Mouse (Mus musculus) heart, adult 8-10 months (tissue): Measurements from ENCODE around the gene Ulk4. TPM values are rescaled to one million over a fixed set of nuclear protein-coding genes. Genes with fewer than 3 reads are reported as not detected.

Experiments
- DNase-seq: peaks from one replicate; pipeline ENCODE4 v3.0.0; 2022; ENCODE audit warnings: low spot score
- total RNA-seq, 4 experiments: library from RNA; stranded (reverse); gene quantifications; 2 replicates each; pipeline ENCODE4 v1.2.4; 2022

The Ulk4 gene
- under 1 TPM; 0.14 to 0.41 (median 0.30) TPM for total RNA-seq

DNA sequence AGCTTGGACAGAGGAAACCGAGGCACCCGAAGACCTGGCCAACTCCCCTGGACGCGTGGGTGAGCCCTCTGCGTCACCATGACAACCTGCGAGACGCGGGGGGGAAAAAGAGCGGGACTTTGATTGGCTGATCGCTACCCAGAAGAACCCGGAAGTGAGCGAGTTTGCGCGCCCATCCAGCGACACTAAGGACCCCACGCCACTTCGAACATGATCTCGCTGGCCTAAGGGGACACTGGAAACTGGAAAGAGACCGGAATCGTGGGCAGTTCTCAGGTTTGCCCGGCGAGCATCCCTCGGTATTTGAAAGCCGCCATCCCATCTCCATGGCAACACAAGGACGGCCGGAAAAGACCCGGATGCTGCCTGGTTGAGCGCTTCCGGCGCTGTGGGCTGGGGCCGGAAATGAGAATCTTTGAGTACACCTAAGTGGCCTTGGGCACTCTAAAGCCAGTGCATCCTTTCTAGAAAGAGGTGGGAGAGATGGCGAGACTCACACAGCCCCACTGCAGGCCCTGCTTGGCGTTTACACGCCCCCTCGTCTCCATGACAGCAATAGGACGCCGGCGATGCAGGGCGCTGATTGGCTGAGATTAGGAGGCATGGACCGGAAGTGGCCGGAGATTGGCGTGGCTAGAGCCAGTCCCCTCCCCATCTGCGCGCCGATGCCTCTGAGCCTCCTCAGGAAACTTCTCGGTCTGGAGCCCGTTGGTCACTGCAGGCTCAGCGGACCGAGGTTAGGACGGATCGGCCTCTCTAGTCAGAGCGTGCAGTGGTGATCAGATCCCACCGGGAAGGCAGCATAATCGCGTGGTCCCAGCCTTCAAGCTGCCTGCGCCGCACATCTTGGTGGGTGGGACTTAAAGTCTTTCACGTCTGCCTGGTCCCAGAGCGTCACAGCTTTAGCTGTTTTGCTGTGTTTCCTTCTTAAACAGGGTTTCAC lies at the start of gene Ulk4:
Ulk4 (minus strand) TSS at position 80 of the 943 bp plus-strand sequence.
- DNase-seq = peak; percentile 93

DNA sequence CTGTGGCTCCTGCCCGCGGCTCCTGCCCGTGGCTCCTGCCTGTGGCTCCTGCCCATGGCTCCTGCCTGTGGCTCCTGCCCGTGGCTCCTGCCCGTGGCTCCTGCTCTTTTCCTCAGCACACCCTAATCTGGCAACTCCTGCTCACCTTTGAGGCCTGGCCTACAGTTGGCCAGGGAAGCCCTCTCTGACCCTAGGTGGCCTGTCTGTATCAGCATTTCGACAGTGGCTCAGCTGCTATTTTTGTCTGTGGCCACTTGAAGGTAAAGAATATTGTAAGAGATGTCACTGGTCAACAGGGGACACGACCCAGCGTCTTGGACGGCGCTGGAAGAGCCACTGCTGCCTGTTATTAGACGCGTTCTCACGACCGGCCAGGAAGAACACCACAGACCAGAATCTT lies 45.0 kb upstream of the Ulk4 start:
- DNase-seq = no peak

DNA sequence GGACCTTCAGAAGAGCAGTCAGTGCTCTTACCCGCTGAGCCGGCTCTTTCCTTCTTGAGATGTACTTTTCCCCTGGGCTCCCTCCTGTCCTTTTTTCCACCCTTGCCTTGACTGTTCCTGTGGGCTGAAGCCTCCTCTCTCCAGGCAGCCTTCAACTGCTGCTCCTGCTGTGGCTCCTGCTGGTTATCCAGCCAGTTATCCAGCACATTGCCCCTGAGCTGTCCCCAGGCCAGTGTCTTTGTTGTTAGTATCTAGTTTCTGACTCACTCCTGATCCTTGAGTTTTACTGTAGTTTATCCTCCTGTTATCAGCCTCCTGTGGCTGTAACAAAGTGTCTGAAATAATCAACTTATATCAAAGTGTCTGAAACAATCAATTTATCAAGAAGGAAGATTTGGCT lies 44.1 kb upstream of the Ulk4 start:
- no peak for DNase-seq

DNA sequence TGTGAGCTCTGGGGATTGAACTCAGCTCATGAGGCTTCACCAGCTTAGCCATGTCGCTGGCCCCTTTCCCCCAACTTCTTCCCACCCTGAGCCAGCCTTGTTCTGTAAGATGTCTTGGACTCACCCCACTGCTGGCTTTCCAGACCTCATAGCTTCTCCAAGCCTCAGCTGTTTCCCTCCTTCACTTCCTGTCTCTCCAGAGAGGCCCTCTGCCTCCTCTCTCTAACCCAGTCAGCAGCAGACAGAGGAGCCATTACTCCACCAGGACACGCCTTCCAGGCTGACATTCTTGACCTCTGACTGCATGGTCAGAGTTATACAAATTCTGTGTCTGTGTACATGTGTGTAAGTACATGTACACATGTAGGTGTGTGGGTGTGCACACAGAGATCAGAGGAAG lies 43.4 kb upstream of the Ulk4 start:
- no peak for DNase-seq

DNA sequence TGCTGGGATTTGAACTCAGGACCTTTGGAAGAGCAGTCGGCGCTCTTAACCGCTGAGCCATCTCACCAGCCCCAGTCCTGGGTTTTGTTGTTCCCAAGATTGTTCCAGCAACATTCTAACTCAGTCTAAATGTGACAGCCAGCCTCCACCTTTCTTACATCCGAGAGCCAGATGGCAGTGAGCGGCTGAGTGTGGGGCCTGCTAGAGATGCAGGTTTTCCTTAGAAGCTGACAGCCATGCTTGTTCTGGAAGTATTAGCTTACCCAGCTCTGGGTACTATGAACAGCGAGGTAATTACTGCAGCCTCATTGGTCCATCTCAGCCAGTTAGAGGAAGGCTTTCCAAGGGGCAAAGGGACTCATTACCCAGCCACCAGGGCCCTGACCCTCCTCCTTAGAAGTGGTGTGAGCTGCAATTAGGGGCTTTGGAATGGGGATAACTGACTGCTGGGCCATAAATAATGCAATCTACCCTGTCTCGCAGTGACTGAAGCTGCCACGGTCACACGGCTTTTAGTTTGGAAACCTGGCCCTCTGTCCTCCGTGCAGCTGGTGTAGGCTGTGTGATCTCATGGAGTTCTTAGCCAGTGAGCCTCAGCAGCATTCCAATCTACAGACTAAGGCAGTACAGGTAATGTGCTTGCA lies 42.4 kb upstream of the Ulk4 start:
- DNase-seq = no peak

DNA sequence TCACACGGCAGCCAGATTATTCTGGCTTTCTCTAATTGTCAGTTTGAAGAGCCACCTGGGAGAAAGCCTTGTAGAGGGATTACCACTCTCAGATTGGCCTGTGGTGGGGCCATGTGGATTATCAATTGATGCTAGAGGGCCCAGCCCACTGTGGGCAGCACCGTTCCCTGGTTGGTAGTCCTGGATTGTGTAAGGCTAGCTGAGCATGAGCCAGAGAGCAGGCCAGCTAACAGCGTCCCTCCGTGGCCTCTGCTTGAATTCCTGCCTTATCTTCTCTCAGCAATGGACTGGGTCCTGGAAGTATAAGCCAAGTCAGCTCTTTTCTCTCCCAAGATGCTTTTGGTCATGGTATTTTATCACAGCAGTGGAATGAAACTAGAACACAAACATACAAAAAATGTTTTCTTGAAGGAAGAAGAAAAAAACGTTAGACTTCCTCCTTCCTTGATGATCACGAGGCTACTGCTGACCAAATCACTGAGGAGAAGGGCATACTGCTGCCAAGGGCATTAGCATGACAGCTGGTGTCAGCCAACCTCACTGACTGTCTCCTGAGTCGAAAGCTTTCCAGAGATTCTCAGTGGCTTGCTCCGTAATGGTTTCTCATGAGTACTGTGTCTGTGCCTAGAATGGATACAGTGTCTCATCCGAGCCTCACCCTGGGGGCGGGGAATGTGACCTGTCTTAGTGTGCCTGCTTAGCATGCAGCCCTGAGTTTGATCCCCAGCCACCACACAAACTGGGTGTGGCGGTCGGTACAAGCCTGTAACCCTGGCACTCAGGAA lies 39.8 kb upstream of the Ulk4 start:
- DNase-seq = peak; percentile 77

DNA sequence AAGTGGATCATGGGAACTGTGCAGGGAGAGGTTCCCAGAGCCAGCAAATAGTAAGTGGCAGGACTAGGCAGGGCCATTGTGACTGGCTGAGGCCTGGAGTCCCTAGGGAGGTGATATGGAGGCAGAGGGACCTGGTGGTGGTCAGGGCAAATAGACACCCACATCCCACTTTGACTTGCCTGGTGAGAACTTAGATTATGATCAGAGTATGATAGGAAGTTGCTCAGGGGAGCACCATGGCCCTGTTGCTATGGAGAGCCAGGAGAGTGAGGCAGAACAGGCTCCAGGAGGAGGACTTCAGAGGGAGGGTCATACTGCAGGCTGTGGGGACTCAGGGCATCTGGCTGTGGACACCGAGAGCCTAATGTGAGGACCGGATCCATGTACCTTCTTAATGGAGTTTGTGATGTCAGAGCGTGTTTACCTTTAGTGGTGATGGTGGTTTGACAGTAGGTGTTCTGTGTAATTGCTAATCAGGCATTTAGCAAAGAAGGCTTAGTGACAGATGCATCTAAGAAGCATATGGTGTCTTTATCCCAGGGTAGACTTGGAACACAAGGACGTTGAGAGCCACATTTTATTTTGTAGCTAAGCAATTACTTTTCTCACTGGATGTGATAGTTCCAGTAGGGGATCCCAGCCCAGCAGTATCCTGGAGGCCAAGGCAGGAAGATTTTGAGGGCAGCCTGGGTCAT lies 39.1 kb upstream of the Ulk4 start:
- DNase-seq = no peak

DNA sequence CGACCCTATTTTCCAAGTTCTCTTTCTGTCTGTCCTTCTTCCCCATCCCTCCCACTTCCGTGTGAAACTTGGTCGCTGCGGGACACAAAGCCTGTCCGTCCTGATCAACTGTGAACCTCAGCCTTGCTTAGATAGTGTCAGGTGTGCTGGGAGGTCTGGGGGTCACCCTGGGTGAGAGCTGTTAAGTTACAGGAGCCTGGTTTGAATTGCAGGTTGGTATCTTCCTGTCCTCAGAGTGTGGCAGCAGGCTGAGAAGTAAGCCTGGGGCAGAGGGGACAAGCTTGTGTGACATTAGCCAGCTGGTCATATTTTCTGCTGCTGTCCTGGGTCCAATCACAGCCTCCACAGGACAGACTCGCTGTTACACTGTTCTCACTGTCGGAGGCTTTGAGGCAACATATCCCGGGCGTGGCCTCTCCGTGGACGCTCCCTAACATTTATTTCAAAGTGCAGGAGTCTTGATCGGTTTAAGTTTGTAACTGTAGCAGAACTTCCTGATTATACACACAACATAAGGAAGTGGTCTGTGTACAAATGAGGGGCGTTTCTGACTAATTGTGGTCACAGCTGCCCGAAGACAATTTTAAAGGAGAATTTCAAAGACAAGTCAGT lies 37.6 kb upstream of the Ulk4 start:
- peak; percentile 80 for DNase-seq

DNA sequence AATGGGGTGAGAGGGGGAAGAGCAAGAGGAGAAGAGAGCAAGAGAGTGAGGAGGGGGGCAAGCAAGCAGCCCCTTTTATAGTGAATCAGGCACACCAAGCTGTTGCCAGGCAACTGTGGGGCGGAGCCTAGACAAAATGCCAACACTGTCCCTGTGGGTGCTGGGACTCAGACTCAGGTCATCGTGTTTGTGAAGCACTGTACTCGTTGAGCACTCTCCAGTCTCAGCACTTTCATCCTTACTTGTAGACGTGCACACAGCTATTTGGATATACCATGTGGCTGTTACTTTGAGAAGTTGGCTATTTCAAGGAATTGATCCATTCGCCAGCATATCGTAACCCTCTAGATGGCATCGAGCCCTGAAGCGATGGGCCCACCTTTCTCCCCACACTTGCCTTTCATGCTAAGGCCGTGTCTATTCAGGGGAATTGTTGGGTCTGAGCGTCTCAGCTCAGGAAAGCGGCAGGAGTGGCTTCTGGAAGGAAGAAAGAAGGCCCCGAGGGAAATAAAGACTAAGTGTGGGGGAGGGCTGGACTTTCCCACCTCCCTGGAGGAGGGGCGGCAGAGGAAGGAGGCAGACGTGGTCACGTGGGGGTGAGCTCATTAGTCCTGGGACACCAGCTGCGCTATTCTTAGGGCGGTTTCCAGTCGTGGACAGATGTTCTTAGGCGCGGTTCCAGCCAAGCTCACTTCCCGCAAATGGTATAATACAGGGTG lies 36.8 kb upstream of the Ulk4 start:
- DNase-seq = peak; percentile 96

DNA sequence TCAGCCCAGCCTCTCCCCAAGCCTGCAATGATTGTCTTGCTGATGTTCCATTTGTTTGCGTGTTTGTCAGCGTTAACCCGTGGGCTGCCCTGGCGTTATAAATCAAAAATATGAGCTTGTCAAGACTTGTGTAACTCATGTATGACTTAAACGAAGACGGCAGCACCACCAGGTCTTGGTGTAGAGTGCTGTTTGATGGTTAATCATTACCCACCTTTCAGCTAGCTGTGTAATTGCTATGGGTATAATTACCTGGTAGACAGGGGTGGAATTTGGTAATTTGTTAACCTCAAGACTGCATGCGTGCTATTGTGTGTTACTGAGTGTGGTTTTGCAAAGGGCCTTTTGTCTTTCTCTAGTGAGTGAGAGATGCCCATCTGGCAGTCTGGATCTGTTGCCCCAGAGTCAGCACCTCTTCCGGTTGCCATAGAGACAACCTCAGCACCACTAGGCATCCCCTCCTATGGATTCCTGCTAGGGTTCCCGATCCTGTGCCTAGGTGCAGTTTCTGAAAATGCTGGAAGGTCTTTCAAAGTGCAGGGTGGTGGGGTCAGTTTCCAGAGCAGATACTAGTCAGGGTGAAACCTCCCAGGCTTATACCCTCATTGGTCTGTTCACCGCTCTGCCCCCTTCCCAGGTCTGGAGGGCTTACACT lies 35.4 kb upstream of the Ulk4 start:
- no peak for DNase-seq

DNA sequence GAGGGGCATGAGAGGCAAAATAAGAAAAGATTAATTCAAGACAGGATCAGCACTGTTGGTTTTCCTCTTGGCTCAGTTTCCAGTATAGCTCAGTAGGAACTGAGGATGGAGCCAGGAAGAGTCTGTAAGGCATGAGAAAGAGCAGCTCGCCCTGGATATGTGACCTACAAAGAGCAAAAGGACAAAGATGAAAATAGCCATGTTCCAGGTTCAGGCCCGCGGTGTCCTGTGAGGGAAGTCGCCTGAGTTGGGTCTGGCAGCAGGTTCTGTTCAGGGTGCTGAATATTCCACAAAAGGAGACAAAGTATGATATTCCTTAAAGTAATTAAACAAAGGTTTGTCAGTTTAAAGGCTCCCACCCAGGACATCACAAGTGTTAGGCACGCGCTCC lies 34.8 kb upstream of the Ulk4 start:
- DNase-seq = no peak

DNA sequence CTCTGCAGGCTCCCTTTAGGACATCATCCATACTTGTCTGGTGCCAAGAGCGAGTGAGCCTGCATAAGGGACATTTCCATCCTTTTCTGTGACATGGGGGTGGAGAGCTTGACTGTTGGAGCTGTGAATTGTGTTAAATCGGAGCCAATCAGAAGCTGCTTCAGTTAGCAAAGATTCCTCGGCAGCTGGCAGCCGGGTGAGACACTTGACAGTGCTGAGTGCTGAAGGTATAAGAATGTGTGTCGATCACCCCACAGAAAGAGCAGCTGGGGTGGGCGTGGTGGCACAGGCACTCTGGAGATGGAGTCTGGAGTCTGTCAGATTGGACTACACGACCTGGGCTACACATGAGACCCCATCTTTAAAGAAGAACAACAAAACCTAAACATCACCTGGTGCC lies 33.5 kb upstream of the Ulk4 start:
- no peak for DNase-seq

DNA sequence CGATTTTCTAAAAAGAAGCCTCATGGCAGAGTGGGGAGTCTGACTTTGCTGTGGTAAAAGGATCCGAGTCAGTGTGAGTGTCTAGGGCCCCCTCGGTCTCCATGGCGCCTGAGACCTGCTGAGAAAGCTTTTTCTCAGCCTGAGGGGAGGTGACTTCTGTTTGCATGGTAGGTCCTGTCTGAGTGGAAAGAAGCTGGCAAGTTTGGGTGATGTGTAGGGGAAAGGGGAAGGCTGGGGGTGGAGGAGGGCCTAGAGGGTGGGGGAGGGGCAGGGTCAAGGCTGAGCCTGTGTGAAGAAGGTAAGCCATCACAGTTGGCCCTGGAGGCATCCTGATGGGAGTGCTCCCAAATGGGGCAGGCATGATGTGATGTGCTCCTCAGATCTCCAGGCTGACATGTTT lies 32.3 kb upstream of the Ulk4 start:
- DNase-seq = no peak

DNA sequence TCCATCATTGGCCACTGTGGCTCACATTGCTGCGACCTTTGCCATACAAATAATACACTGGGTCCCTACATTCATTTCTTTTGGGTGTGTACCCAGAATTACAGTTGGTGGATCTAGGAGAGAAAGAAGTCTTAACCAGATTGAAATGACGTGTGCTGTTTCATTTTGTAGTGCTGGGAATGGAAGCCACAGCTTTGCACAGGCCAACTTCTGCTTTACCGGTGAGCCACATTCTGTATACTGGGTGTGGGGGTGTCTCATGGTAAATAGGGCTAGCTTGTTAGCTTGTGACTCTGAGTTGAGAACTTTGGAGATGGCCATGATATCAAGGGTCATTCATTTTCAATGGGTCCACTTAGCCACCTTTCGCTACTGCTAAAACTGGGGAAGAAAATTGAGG lies 28.5 kb upstream of the Ulk4 start:
- DNase-seq = no peak

DNA sequence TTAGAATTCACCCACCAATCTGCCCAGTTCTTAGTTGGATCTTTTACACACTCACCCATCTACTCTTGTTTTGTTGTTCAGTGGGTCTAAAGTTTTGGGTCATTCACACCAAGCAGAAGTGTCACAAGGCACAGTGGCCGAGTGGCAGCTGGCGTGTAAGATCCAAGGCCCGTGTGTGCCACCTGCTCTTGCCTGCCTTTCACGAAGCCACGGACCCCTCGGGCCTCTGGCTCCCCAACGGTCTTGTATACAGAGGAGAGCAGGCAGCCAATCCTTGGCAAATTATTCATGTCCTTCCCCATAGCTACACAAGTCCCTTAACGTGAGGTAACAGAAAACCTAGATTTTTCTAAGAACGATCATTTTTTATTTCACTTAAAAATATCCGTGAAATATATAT lies 27.5 kb upstream of the Ulk4 start:
- no peak for DNase-seq

DNA sequence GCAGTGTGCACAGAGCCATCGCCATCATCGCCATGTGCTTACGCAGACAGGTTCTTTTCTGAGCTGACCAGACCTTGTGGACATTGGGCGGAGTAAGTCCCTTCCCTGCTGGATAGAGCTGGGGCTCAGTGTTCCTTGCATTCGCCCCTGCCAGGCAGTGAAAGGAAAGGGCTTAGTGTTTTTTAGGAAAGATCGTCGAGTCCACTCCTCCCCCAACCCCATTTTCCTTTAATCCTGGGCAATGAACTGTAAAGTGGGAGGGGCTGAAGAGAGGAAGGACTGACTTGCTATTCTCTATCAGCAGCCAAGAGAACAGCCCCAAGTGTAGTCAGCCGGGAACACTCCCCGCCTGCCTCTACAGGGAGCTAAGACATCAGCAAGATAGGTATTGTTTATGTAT lies 26.8 kb upstream of the Ulk4 start:
- DNase-seq = no peak

DNA sequence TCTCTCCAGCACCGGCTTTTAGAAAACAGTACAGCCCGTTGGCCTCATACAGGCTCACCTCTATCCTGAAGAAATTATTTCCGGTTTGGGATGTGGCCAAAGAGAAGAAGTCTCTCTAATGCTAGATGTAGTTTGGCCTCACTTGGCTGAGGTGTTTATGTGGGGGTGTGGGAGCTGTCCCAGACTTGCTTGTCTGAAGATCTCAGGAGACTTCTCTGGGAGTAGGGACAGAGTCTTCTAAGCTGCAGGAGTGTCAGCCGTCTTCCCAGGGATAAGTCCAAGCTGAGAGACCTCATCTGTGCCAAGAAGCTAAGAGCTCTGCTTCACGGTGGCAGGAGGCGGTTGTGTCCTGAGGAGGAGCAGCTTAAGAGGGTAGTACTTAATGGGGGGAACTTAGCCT lies 26.1 kb upstream of the Ulk4 start:
- no peak for DNase-seq

DNA sequence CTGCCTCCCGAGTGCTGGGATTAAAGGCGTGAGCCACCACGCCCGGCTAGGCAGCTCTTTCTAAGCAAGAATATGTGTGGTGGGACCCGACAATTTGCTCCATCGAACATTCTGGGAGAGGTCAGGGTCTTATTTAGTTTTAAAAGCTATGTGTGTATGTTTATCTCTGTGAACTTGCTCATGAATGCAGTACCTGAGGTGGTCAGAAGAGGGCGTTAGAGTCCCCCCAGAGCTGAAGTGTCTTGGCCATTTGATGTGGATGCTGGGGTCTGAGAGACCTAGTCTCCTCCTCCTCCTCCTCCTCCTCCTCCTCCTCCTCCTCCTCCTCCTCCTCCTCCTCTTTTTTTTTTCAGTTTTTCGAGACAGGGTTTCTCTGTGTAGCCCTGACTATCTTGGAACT lies 25.5 kb upstream of the Ulk4 start:
- no peak for DNase-seq

DNA sequence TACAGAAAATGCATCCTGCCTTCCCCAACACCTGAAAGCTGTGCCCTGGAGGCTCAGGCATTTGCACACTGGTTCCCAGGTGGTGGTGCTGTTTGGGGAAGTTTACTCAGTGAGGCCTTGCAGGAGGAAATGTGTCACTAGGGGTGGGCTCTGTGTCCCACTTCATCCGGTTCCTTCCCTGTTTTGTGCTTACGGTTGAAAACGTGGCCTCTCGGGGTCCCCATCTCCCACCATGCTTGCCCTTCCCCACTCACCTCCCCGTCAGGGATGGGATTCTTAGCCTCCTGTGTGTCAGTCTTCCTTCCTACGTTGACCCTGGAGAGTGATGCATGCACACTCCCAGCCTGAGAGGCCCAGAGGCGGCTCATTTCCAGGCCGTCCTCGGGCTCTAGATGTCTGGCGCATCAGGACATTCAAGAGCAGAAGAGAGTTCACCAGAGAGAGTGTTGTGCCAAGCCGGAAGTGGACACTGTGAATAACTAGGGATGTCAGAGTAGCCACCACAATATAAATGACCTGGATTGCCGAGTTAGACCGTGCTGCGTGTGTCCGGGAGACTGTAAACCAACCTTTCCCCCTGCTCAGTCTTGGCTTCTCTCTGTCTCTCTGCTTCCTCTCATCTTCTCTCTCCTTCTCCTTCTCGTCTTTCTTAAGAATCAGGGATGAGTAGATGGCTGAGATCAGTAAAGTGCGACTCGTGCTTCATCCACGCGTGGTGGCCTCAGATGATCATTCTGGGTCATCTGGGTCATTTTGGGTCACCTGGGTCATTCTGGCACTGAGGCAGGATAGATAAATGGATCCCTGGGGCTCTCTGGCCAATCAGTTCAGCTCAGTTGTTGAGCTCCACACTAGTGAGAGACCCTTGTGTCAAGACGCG lies 24.3 kb upstream of the Ulk4 start:
- no peak for DNase-seq
